Mouse (Mus musculus): ENCODE results near the gene Tead2.

DNA sequence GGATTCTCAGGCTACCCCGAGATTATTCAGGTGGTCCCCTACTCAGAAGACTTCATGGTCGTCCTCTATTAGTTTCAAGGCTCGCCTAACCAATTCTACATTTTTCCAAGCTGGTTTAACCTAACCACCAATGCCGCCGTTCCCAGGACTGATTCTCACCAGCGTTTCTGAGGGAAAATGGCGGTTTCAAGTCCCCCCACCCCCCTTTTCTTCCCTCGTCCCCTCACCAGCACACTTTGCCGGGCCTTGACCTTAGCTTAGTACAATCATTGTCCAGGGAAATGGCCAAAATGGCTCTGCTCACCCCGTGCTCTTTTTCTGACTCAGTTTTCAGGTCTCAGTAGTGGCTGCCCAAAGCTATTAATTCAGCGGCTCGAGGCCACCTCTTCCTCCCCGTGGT, 40.2 kb upstream of the Tead2 start:
- TF ChIP-seq CTCF (IDR thresholded peaks at IDR 0.05; ENCODE audit: extremely low read depth, insufficient read length, insufficient replicate concordance, low read depth, low read length) = no peak
- TF ChIP-seq POLR2A (IDR thresholded peaks at IDR 0.05; ENCODE audit: low read depth, low read length) = no peak

All from small intestine, adult 2 months (tissue).